Mouse (Mus musculus) E14TG2a.4 (cell line): ENCODE measurements around the gene Bace1.

Experiments
- CTCF ChIP-seq: conservative IDR thresholded peaks from 2 replicates; pipeline ENCODE4 v1.5.1; 2014; ENCODE audit warnings: low read length
- NANOG ChIP-seq: IDR thresholded peaks from 2 replicates; pipeline ENCODE4 v1.6.1; 2014; ENCODE audit warnings: borderline replicate concordance, low read length, mixed read lengths
- POU5F1 ChIP-seq: IDR thresholded peaks from 2 replicates; pipeline ENCODE4 v1.6.1; 2014; ENCODE audit warnings: low read length, borderline replicate concordance

DNA sequence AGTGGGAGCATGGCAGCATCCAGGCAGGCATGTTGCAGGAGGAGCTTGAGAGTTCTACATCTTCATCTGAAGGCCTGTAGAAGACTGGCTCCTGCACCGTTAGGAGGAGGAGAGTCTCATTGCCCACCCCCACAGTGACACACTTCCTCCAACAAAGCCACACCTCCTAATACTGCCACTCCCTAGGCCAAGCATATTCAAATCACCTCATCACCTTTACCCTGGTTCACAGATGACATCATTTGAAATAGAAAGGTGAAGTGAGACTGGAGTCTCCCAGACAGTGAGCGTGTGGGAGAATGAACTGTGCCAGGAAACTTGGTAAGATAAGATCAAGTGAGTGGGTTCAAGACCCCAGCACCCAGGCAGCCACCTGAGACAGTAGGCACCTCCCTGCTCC lies 4.9 kb upstream of the Bace1 start:
- no peak for TF ChIP-seq CTCF
- TF ChIP-seq NANOG, result no peak
- no peak for TF ChIP-seq POU5F1
